Mouse (Mus musculus): ENCODE data around the gene Usp18.

DNA sequence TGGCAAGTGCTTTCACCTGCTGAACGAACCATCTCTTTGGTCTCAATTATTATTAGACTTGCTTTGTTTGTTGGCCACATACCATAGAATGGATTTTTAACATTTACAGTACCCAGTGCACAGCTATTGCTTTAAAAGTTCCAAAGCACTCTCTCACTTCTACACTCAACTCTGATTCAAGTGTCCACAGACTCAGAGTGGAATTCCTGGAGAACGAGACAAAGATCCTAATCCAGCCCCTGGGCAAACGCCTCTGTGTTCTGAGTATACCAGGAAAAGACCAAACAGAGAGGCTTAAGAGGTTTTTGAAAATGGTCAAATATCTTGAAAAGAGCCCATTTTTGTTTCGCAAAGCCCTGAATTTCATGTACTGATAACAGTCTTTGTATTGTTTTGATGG, 32.7 kb upstream of the Usp18 start:
- no peak for TF ChIP-seq CTCF (IDR thresholded peaks at IDR 0.05; ENCODE audit: control insufficient read depth, insufficient read depth, insufficient read length)
- TF ChIP-seq FOSL1 (IDR thresholded peaks at IDR 0.05; ENCODE audit: insufficient read depth, low read length, poor library complexity, severe bottlenecking): no peak
- no peak for TF ChIP-seq USF1 (IDR thresholded peaks at IDR 0.05; ENCODE audit: low read depth)
- no peak for TF ChIP-seq MYOD1 (IDR thresholded peaks at IDR 0.05; ENCODE audit: control insufficient read depth, insufficient read length, low read depth)
- no peak for TF ChIP-seq MYOG (IDR thresholded peaks at IDR 0.05; ENCODE audit: control insufficient read depth, extremely low read depth, insufficient read length)
- TF ChIP-seq MAX (IDR thresholded peaks at IDR 0.05): no peak
